Comparison of ENCODE assay signal across 8 mouse cellular contexts in the genomic region with DNA sequence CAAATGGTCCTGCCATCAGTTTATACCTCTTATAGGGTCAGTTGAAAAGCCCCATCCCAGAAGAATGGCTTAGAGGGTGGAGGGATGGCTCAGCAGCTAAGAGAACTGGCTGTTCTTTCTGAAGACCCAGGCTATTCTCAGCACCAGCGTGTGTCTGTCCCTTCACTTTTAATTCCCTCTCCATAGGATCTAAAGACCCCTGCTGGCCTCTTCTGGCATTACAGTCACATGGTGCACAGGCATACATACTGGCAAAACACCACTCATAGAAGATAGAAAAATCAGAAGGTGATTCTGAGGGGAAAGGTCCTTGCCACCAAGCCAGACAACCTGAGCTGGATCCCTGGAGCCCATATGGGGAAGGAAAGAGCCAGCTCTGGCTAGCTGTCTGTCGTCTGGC. TPM values are rescaled to one million over a fixed set of nuclear protein-coding genes. Genes with fewer than 3 reads are reported as not detected.
DNase-seq lines count a peak whose midpoint lies in the region; ATAC-seq lines count a peak whose summit lies in the region.

No protein-coding gene starts in this region.

- H3K27ac ChIP-seq in forebrain, embryonic 11.5 days (ENCODE audit: low read depth, low read length) = no peak overlapping the region
- no peak overlapping the region for H3K27ac ChIP-seq in forebrain, embryonic 12.5 days
- no peak overlapping the region for H3K27ac ChIP-seq in midbrain, embryonic 12.5 days (replicated peaks)

- H3K4me3 ChIP-seq in forebrain, embryonic 11.5 days (ENCODE audit: low read depth, low read length) = no peak overlapping the region
- no peak overlapping the region for H3K4me3 ChIP-seq in forebrain, embryonic 12.5 days (replicated peaks)
- H3K4me3 ChIP-seq in midbrain, embryonic 12.5 days = no peak overlapping the region

- H3K36me3 ChIP-seq in forebrain, embryonic 11.5 days (ENCODE audit: control insufficient read depth, insufficient read depth, low read length) = no peaks in the 10 kb centered on the region
- no peaks in the 10 kb centered on the region for H3K36me3 ChIP-seq in forebrain, embryonic 12.5 days (replicated peaks)
- no peaks in the 10 kb centered on the region for H3K36me3 ChIP-seq in midbrain, embryonic 12.5 days

- WGBS in forebrain, embryonic 11.5 days = 51% methylated on average over 2 of the region's 2 CpGs
- 43% methylated on average over 2 of the region's 2 CpGs for WGBS in forebrain, embryonic 12.5 days
- WGBS in midbrain, embryonic 12.5 days = 47% methylated on average over 2 of the region's 2 CpGs

- peak; percentile 68 for DNase-seq in forebrain, embryonic 11.5 days (ENCODE audit: low spot score)
- peak; percentile 69 for DNase-seq in right cerebral cortex, postnatal 4 days
- no peak for DNase-seq in right cerebral cortex, postnatal 36 days (ENCODE audit: low spot score in 2 of 2)
- DNase-seq in cerebellum, postnatal 36 days = peak; percentile 26 to 32
- peak; percentile 20 to 64 for DNase-seq in kidney, adult 8-10 months
- peak; percentile 86 for DNase-seq in thymus, postnatal 4 days

- no peak overlapping the region for H3K9ac ChIP-seq in forebrain, embryonic 11.5 days (ENCODE audit: low read length)
- H3K9ac ChIP-seq in forebrain, embryonic 12.5 days = no peak overlapping the region
- H3K9ac ChIP-seq in midbrain, embryonic 12.5 days (replicated peaks) = no peak overlapping the region

- H3K9me3 ChIP-seq in forebrain, embryonic 11.5 days (ENCODE audit: control insufficient read depth, low read length) = no peaks in the 10 kb centered on the region
- H3K9me3 ChIP-seq in forebrain, embryonic 12.5 days = no peaks in the 10 kb centered on the region
- no peaks in the 10 kb centered on the region for H3K9me3 ChIP-seq in midbrain, embryonic 12.5 days

- H3K27me3 ChIP-seq in forebrain, embryonic 11.5 days (ENCODE audit: control insufficient read depth, insufficient read depth, low read length) = no peaks in the 10 kb centered on the region
- no peaks in the 10 kb centered on the region for H3K27me3 ChIP-seq in forebrain, embryonic 12.5 days
- 0 out of 2 replicates have a peak, but pooled peaks cover 4% of the 10 kb centered on the region for H3K27me3 ChIP-seq in midbrain, embryonic 12.5 days

- ATAC-seq in forebrain, embryonic 11.5 days (replicated peaks; ENCODE audit: low FRiP score) = no peak
- ATAC-seq in forebrain, embryonic 12.5 days (ENCODE audit: low FRiP score) = no peak
- 0 out of 2 replicates have a peak, but pooled peaks have one; percentile 34 for ATAC-seq in midbrain, embryonic 12.5 days (ENCODE audit: low FRiP score, low read depth)

- no peaks in the 10 kb centered on the region for H3K4me1 ChIP-seq in forebrain, embryonic 11.5 days (replicated peaks; ENCODE audit: control insufficient read depth, insufficient read depth, low read length)
- H3K4me1 ChIP-seq in forebrain, embryonic 12.5 days = 0 out of 2 replicates have a peak, but pooled peaks cover 4% of the 10 kb centered on the region
- no peaks in the 10 kb centered on the region for H3K4me1 ChIP-seq in midbrain, embryonic 12.5 days

- no peak overlapping the region for H3K4me2 ChIP-seq in forebrain, embryonic 11.5 days (ENCODE audit: low read depth, low read length, severe bottlenecking)
- no peak overlapping the region for H3K4me2 ChIP-seq in forebrain, embryonic 12.5 days
- no peak overlapping the region for H3K4me2 ChIP-seq in midbrain, embryonic 12.5 days (replicated peaks)

RNA-seq across cellular contexts. Expression of a gene that starts 41.2 kb away (rescaled TPM):
- 74.1 and 74.2 TPM in 2 replicates for polyA plus RNA-seq in forebrain, embryonic 11.5 days (2014; fragmentation: Nextera tagmentation; extraction: Ambion mirVana)
- polyA plus RNA-seq in forebrain, embryonic 12.5 days (2016; fragmentation: Nextera tagmentation; extraction: Ambion mirVana) = 65.7 and 67.3 TPM in 2 replicates
- polyA plus RNA-seq in midbrain, embryonic 12.5 days (2016; fragmentation: Nextera tagmentation; extraction: Ambion mirVana) = 73.0 and 83.5 TPM in 2 replicates

RNA-seq across cellular contexts. Expression of a gene that starts 41.3 kb away (rescaled TPM):
- polyA plus RNA-seq in forebrain, embryonic 11.5 days (2014; fragmentation: Nextera tagmentation; extraction: Ambion mirVana) = 0.63 and 0.81 TPM in 2 replicates
- 1.8 and 2.3 TPM in 2 replicates for polyA plus RNA-seq in forebrain, embryonic 12.5 days (2016; fragmentation: Nextera tagmentation; extraction: Ambion mirVana)
- 0.78 and 1.1 TPM in 2 replicates for polyA plus RNA-seq in midbrain, embryonic 12.5 days (2016; fragmentation: Nextera tagmentation; extraction: Ambion mirVana)

Comparison
In these comparisons a context has a peak if more than half of its experiments do, and no peak if none do; other contexts are left out.
1. DNase-seq: peak in forebrain, embryonic 11.5 days (single experiment), right cerebral cortex, postnatal 4 days (single experiment), cerebellum, postnatal 36 days (2 of 2), kidney, adult 8-10 months (2 of 2) and thymus, postnatal 4 days (single experiment); none in right cerebral cortex, postnatal 36 days (0 of 2).